Mouse (Mus musculus) cerebellum, adult 2 months (tissue): ENCODE measurements around the gene Cenpj.

Source experiments
- CTCF ChIP-seq: fragments of 200-500 bp; IDR thresholded peaks from 2 replicates; pipeline ENCODE4 v1.5.1; 2011; ENCODE audit warnings: low read depth, mild to moderate bottlenecking, control low read depth, low read length, moderate library complexity, borderline replicate concordance; ENCODE audit not compliant: insufficient read depth
- POLR2A ChIP-seq: fragments of 200-500 bp; IDR thresholded peaks from 2 replicates; pipeline ENCODE4 v1.6.1; 2011; ENCODE audit warnings: low read length, control low read depth, borderline replicate concordance; ENCODE audit not compliant: insufficient read depth

GRCm38 (mm10) chr14:56559134-56559533, 16.1 kb downstream of the Cenpj start:
- no peak for TF ChIP-seq POLR2A
- TF ChIP-seq CTCF, result no peak
